Mouse (Mus musculus) adrenal gland, adult (tissue): Measurements from ENCODE around the gene Gm6588.
"Not testable (repeated sequence)": the region's sequence is repeated elsewhere in the genome, so short reads cannot be mapped to it uniquely, and the experiment has no call there.

Source experiments
- DNase-seq, 2 experiments: peaks; one replicate each; pipeline ENCODE4 v3.0.0; 2022 to 2023; ENCODE audit warnings: low spot score in 1 of 2; ENCODE audit not compliant: inconsistent age in 2 of 2

Gm6588 gene

GRCm38 (mm10) chr5:112448747-112449440, at the start of gene Gm6588:
Gene Gm6588, plus strand, starts transcription at chr5:112449426.
- no peak for DNase-seq

- no peak for DNase-seq
Measured at GRCm38 (mm10) chr5:112402437-112402836, 46.8 kb upstream of the Gm6588 start.

GRCm38 (mm10) chr5:112406017-112406416, 43.2 kb upstream of the Gm6588 start:
- no peak for DNase-seq

- no peak for DNase-seq
Measured at GRCm38 (mm10) chr5:112409274-112409673, 40.0 kb upstream of the Gm6588 start.

DNA sequence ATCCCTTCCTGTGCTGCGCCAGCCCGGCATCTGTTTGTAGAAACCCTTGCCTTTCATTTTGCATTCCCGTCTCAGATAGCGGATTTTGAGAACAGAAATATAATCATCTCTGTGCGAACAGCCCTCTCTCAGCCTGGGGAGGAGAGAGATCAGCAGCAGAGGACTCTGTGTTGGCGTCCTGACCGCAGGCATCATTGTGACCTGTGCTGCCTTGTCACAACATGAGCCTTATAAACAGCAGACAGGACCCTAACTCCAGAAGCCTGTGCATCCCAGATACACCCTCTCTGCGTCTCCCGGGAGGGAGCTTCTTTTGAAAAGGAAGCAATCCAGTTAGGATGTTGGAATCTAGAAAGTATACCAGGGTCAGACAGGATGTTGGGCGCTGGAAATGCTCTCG, 38.2 kb upstream of the Gm6588 start:
- DNase-seq, result no peak

DNA sequence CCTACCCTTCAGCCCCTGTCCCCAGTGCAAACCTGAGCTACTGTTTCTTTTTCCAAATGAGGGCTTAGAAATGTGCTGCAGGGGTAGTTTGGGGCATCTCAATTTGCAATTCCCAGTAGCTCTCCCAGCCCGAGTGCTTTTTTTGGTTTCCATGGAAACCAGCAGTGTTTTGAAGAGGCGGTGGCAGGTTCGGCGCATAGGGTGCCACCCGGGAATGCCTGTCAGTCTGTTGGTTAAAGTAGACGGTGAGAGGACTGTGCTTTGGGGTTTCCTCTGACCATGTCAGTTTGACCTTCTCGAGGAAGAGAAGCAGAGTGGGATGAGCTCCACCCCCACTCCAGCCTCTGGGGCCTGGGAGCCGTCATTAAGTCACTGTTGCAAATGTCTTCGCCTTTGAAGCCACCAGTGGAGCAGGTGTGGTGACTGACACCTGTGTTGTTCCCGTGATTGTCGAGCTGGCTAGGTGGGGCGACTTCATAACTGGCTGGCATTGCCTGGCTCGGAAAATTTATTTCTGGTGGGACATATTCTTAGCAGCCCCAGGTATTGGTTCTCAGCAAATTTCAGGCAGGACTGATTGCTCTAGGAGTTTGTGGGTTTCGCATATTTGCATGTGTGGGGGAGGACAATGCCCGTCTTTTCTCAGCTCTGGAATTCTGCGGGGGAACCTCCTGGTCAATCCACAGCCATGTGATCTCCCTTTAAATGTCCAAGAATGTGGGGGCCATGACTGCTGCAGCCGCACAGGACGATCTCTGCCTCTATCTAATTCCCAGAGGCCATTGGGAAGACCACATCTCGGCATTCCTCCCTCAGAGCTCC, 37.5 kb upstream of the Gm6588 start:
- DNase-seq, result peak in 1 of 2 experiments; percentile 38

GRCm38 (mm10) chr5:112412781-112413180, 36.4 kb upstream of the Gm6588 start:
- not testable (repeated sequence) for DNase-seq

DNA sequence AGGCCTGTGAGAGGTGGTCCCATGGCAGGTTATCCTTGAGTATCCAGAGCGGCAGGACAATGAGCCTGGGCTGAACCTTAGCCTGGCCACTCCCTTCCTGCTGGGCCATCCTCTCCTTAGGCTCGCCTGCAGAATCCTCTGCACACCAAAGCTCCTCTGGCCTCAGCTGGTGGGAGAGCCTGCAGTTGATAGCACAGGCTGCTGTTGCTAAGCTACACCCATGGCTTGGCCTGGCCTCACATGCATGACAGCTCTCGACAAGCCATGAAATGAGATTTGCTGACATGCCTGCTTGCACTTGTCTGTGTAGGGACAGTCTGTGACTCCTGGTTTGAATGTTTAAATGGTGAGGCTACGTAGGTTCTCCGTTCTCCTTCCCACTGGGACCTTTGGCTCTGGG, 32.6 kb upstream of the Gm6588 start:
- no peak for DNase-seq

DNA sequence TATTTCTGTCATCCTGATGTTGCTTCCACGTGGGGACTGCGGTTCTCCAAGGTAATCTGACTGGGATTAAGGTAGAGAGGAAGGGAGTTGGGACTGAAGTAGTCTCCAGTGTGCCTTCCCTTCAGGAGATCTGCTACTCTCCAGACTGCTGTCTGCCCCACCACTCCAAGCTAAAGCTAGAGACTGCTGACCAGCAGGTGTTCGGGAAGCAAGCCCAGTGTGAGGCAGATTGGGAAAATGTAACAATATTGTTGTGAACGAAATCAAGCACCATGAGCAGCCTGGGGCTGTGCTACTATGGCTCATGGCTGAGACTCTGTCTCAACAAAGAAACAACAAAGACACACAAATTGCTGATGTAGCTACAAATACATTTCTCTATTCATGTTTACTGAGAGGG, 31.2 kb upstream of the Gm6588 start:
- no peak for DNase-seq

DNA sequence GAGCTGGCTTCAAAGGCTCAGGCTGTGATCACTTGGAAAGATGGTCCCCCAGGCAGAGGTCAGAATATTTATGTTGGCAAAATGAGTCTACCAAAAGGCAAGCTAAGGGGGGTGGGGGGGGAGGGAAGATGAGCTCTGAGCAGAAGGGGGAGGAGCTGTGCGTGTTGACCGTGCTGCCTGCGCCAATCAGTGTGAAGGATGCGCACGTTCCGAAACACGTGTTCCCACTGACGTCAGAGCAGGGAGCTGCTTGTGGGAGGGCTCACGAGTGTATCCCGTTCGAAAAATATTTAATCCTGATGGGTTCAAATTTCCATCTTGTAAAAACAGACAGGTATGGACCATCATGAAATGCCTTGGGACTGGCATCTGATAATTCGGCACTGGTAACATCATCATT, 29.7 kb upstream of the Gm6588 start:
- DNase-seq, result no peak

- no peak for DNase-seq
Measured at GRCm38 (mm10) chr5:112426635-112427034, 22.6 kb upstream of the Gm6588 start.

GRCm38 (mm10) chr5:112427283-112427682, 21.9 kb upstream of the Gm6588 start:
- DNase-seq, result peak; percentile 43 to 83

DNA sequence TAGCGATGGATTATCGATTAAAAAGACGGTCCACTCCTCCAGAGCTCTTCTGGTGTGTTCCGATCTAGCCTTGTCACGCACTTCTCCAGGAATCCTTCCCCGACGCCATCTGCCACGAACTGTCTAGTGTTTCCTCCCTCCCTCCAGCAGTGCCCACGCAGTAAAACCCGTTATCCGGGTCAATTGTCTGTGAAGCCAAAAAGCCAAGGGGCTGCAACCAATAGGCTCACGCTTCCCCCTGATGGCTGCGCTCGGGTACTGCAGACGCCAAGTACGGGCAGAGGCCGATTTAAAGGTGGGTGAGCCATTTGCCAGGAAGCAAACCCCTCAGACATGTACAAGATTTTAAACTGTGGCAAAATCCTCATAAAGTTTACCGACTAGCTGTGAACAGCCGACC, 20.3 kb upstream of the Gm6588 start:
- DNase-seq, result peak; percentile 46 to 86

DNA sequence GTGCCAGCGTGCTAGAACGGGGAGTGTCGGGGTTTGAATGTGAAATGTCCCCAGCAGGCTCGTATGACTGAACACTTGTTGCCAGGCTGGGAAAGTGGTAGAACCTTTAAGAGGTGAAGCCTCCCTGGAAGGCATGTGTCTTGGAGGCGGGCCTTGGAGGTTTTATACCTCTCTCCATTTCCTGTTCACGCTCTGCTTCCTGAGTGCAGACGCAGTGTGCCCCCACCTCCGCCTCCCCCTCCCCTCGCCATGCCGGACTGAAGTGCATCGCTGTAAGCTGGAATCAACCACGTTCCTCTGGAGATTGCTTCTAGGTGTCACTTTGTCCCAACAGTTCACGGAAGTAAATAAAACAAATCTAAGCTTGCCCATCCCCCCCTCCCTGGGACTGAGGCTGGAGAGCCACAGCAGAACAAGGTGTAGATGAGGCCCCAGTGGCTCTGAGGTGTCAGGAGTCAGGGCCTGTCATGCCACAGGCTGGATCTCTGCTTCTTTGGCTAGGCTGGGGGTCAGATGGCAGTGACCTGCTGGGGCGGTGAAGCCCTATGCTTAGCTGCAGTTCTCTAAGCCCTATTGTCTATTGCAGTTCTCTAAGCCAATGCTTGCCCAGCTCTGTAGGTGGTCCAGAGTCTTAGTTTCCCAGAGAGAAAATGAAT, 18.0 kb upstream of the Gm6588 start:
- DNase-seq, result no peak

DNA sequence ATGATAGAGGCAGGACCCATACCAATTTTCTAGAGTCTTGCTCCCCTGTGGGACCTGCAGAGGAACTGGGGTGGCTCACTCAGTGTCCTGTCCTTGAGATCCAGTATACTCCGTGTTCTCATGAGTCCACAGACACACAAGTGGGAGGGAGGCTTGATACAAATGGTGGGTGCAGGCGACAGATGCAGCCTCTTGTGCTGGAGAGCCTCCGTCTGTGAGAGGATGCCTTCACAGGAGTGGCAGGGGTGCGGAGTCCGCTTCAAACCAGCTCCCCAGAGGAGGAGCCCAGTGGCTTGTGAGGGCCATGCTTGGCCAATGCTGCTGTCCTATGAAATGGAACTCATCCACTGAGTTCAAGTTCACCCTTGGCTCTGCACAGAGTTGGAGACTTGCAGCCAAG, 17.2 kb upstream of the Gm6588 start:
- no peak for DNase-seq

DNA sequence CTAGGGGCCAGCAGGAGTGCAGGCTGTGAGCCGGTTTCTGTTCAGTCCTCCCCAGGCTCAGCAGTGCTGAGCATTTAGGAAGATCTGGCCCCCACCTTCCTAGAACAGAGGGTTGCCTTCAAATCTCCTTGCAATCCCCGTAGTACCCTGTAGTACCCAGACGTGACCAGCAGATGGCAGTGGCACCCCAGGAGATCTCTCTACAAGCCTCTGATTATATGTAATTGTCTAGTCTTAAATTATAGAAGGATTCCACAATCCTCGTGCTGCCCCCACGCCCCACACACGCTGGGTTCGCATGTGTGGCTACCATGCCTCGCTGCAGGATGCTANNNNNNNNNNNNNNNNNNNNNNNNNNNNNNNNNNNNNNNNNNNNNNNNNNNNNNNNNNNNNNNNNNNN, 16.2 kb upstream of the Gm6588 start:
- peak; percentile 62 to 91 for DNase-seq

GRCm38 (mm10) chr5:112438535-112438934, 10.7 kb upstream of the Gm6588 start:
- no peak for DNase-seq

GRCm38 (mm10) chr5:112453088-112453487, 3.9 kb downstream of the Gm6588 start:
- DNase-seq, result no peak

DNA sequence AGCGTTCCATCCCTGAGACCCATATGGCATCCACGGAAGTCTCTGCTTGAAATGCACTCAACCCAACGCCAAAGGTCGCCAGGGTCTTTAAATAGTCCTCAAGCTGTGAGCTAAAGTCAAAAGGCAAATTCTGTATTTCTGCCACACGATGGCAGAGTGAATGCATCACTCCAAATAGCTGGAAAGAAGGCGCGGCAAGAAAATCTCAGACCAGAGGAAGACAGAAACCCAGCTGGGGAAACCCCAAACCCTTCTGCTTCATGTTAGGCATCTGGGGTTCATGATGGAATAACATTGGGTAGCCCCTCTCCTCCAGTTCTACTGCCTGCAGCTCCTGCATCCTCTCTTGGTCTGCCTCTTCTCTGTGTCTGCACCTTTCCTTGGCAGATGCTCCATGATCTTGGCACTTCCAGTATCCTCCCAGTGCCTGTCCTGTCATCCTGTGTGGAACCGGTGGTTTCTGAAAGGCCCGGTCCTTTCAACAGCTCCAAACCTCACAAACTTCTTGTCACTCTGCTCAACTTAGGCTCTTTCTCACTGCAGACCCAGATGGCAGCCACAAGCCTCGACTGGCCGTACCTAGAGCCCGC, 5.8 kb downstream of the Gm6588 start:
- DNase-seq, result no peak

GRCm38 (mm10) chr5:112459903-112460302, 10.7 kb downstream of the Gm6588 start:
- DNase-seq, result no peak

DNA sequence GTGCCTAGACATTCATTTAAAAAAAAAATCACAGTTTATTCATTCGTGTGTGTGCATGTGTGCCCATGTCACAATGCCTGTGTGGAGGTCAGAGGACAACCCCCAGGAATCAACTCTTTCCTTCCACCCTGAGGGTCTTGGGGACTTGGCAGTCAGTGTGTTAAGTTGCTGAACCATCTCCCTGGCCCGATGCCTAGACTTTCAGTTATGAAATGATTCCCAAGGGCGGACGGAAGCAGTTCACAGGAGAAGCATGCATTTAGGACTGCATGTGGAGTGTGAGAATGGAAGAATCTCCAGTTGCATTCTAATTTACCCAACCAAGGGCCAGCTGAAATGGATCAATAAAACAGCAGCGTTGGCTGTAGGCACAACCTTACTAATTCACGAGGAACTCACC, 17.1 kb downstream of the Gm6588 start:
- DNase-seq, result peak in 1 of 2 experiments; percentile 72
